Mouse (Mus musculus): ENCODE measurements around the gene Arel1. TPM values are rescaled to one million over a fixed set of nuclear protein-coding genes. Genes with fewer than 3 reads are reported as not detected.

Arel1 gene
- polyA plus RNA-seq, 1 experiment from 2014 or later, result 21.1 TPM

- DNase-seq (ENCODE audit: low spot score), result no peak
- peaks cover 2% of the 10 kb centered on the region for H3K36me3 ChIP-seq (replicated peaks; ENCODE audit: control insufficient read depth, insufficient read depth, low read depth, low read length)
- 89% methylated on average over 5 of the region's 5 CpGs for WGBS
Measured at GRCm38 (mm10) chr12:84924324-84924723, 46.4 kb downstream of the Arel1 start.

DNA sequence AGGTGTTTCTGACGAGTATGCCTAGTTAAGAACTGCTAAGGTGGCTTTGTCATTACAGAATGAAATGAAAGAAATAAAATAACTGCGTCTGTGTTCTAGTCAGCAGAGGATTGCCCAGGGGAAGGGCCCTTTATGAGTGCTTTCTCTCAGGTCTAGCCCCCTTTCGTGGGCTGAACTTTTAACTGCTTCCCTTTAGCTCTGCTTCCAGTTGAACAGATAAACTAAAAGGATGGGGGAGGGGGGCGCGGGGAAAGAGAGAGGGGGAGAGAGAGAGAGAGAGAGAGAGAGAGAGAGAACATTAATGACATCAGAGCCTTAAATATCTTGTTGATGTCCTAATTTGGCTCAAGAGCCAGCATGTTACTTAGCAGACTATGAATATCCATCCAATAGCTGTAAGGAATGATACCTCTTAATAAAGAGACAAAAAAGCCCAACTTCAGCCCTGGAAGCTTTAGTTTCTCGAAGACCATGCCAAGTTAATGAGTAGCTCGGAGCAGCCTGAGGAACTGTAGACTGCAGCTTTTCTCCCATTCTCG, 48.8 kb downstream of the Arel1 start:
- Histone ChIP-seq H3K36me3 (replicated peaks; ENCODE audit: control insufficient read depth, insufficient read depth, low read depth, low read length) (peaks cover 4% of the 10 kb centered on the region; the same call in 1 of the 2 replicates), H3K27ac (replicated peaks; ENCODE audit: low read depth, low read length) (no peak overlapping the region)

More at GRCm38 (mm10) chr12:84924324-84924723, 46.4 kb downstream of the Arel1 start:
- Histone ChIP-seq H3K27me3 (ENCODE audit: control insufficient read depth, insufficient read depth, low read length) (no peaks in the 10 kb centered on the region), H3K4me3 (ENCODE audit: low read depth, low read length) (no peak overlapping the region), H3K4me1 (ENCODE audit: control insufficient read depth, insufficient read depth, low read length) (no peaks in the 10 kb centered on the region), H3K27ac (replicated peaks; ENCODE audit: low read depth, low read length) (no peak overlapping the region), H3K4me2 (ENCODE audit: low read depth, low read length) (no peak overlapping the region), H3K9ac (replicated peaks; ENCODE audit: low read length) (no peak overlapping the region), H3K9me3 (replicated peaks; ENCODE audit: control insufficient read depth, low read length) (no peaks in the 10 kb centered on the region)
- no peak for ATAC-seq (replicated peaks; ENCODE audit: insufficient number of reproducible peaks, low FRiP score, low TSS enrichment, low read depth)

GRCm38 (mm10) chr12:84918809-84919208, 51.9 kb downstream of the Arel1 start:
- WGBS, result 85% methylated on average over 6 of the region's 6 CpGs
- Histone ChIP-seq H3K27ac (replicated peaks; ENCODE audit: low read depth, low read length) (no peak overlapping the region), H3K36me3 (replicated peaks; ENCODE audit: control insufficient read depth, insufficient read depth, low read depth, low read length) (peaks cover 4% of the 10 kb centered on the region; the same call in 1 of the 2 replicates), H3K9me3 (replicated peaks; ENCODE audit: control insufficient read depth, low read length) (no peaks in the 10 kb centered on the region), H3K27me3 (ENCODE audit: control insufficient read depth, insufficient read depth, low read length) (no peaks in the 10 kb centered on the region), H3K9ac (replicated peaks; ENCODE audit: low read length) (no peak overlapping the region), H3K4me1 (ENCODE audit: control insufficient read depth, insufficient read depth, low read length) (peaks cover 7% of the 10 kb centered on the region; the same call in 1 of the 2 replicates), H3K4me2 (ENCODE audit: low read depth, low read length) (no peak overlapping the region), H3K4me3 (ENCODE audit: low read depth, low read length) (no peak overlapping the region)
- ATAC-seq (replicated peaks; ENCODE audit: insufficient number of reproducible peaks, low FRiP score, low TSS enrichment, low read depth) (no peak), DNase-seq (ENCODE audit: low spot score) (no peak)

More for the DNA sequence above, 48.8 kb downstream of the Arel1 start:
- H3K4me2 ChIP-seq (ENCODE audit: low read depth, low read length), result no peak overlapping the region
- no peaks in the 10 kb centered on the region for H3K4me1 ChIP-seq (ENCODE audit: control insufficient read depth, insufficient read depth, low read length)
- no peak overlapping the region for H3K9ac ChIP-seq (replicated peaks; ENCODE audit: low read length)
- H3K9me3 ChIP-seq (replicated peaks; ENCODE audit: control insufficient read depth, low read length), result no peaks in the 10 kb centered on the region
- ATAC-seq (replicated peaks; ENCODE audit: insufficient number of reproducible peaks, low FRiP score, low TSS enrichment, low read depth) (no peak), DNase-seq (ENCODE audit: low spot score) (no peak)
- H3K27me3 ChIP-seq (ENCODE audit: control insufficient read depth, insufficient read depth, low read length), result no peaks in the 10 kb centered on the region
- no peak overlapping the region for H3K4me3 ChIP-seq (ENCODE audit: low read depth, low read length)
- WGBS, result 83% methylated on average over 8 of the region's 8 CpGs

- Histone ChIP-seq H3K36me3 (replicated peaks; ENCODE audit: control insufficient read depth, insufficient read depth, low read depth, low read length) (peaks cover 4% of the 10 kb centered on the region; the same call in 1 of the 2 replicates), H3K4me3 (ENCODE audit: low read depth, low read length) (no peak overlapping the region), H3K9ac (replicated peaks; ENCODE audit: low read length) (no peak overlapping the region), H3K4me1 (ENCODE audit: control insufficient read depth, insufficient read depth, low read length) (peaks cover 7% of the 10 kb centered on the region; the same call in 1 of the 2 replicates), H3K4me2 (ENCODE audit: low read depth, low read length) (no peak overlapping the region), H3K27me3 (ENCODE audit: control insufficient read depth, insufficient read depth, low read length) (no peaks in the 10 kb centered on the region), H3K27ac (replicated peaks; ENCODE audit: low read depth, low read length) (no peak overlapping the region), H3K9me3 (replicated peaks; ENCODE audit: control insufficient read depth, low read length) (no peaks in the 10 kb centered on the region)
- ATAC-seq (replicated peaks; ENCODE audit: insufficient number of reproducible peaks, low FRiP score, low TSS enrichment, low read depth) (no peak), DNase-seq (ENCODE audit: low spot score) (no peak)
- WGBS, result 75% methylated on average over 3 of the region's 3 CpGs
Measured at GRCm38 (mm10) chr12:84917799-84918198, 52.9 kb downstream of the Arel1 start.

GRCm38 (mm10) chr12:84914959-84915358, 55.7 kb downstream of the Arel1 start:
- peaks cover 7% of the 10 kb centered on the region; the same call in 1 of the 2 replicates for H3K4me1 ChIP-seq (ENCODE audit: control insufficient read depth, insufficient read depth, low read length)
- H3K4me2 ChIP-seq (ENCODE audit: low read depth, low read length), result no peak overlapping the region
- peaks cover 2% of the 10 kb centered on the region; the same call in 1 of the 2 replicates for H3K36me3 ChIP-seq (replicated peaks; ENCODE audit: control insufficient read depth, insufficient read depth, low read depth, low read length)
- no peak overlapping the region for H3K27ac ChIP-seq (replicated peaks; ENCODE audit: low read depth, low read length)
- no peaks in the 10 kb centered on the region for H3K27me3 ChIP-seq (ENCODE audit: control insufficient read depth, insufficient read depth, low read length)
- no peaks in the 10 kb centered on the region for H3K9me3 ChIP-seq (replicated peaks; ENCODE audit: control insufficient read depth, low read length)
- no peak for DNase-seq (ENCODE audit: low spot score)
- WGBS, result 93% methylated on average over 5 of the region's 5 CpGs
- no peak overlapping the region for H3K4me3 ChIP-seq (ENCODE audit: low read depth, low read length)
- no peak for ATAC-seq (replicated peaks; ENCODE audit: insufficient number of reproducible peaks, low FRiP score, low TSS enrichment, low read depth)
- H3K9ac ChIP-seq (replicated peaks; ENCODE audit: low read length), result no peak overlapping the region; the same call in 1 of the 2 replicates

DNA sequence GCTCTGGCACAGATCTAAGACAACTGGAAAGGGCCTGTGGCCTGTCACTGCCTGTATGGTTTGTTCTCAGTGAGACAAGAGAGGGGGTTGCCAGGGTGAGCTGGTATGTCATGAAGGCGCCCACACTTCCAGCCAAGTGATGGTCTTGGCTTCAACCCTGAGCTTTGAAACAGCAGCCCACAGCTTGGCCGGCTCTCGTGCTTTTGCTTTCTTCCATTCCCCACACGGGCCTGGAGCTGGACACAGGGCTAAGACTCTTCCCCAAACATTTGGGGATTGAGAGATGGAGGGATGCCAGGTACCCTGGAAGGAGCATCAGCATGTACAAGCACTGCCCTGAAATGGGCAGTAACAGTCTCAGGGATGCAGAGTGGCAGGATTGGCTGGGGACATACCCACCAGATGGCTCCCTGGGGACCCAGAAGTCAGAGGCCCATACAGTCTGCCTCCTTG, 58.0 kb downstream of the Arel1 start:
- Histone ChIP-seq H3K27me3 (ENCODE audit: control insufficient read depth, insufficient read depth, low read length) (no peaks in the 10 kb centered on the region), H3K36me3 (replicated peaks; ENCODE audit: control insufficient read depth, insufficient read depth, low read depth, low read length) (no peaks in the 10 kb centered on the region), H3K9me3 (replicated peaks; ENCODE audit: control insufficient read depth, low read length) (no peaks in the 10 kb centered on the region), H3K4me3 (ENCODE audit: low read depth, low read length) (no peak overlapping the region), H3K9ac (replicated peaks; ENCODE audit: low read length) (no peak overlapping the region), H3K4me1 (ENCODE audit: control insufficient read depth, insufficient read depth, low read length) (peaks cover 9% of the 10 kb centered on the region), H3K4me2 (ENCODE audit: low read depth, low read length) (no peak overlapping the region), H3K27ac (replicated peaks; ENCODE audit: low read depth, low read length) (no peak overlapping the region)
- 90% methylated on average over 4 of the region's 4 CpGs for WGBS
- DNase-seq (ENCODE audit: low spot score), result no peak
- no peak for ATAC-seq (replicated peaks; ENCODE audit: insufficient number of reproducible peaks, low FRiP score, low TSS enrichment, low read depth)

GRCm38 (mm10) chr12:84911640-84912039, 59.1 kb downstream of the Arel1 start:
- WGBS, result 84% methylated on average over 2 of the region's 2 CpGs
- Histone ChIP-seq H3K27me3 (ENCODE audit: control insufficient read depth, insufficient read depth, low read length) (no peaks in the 10 kb centered on the region), H3K9ac (replicated peaks; ENCODE audit: low read length) (no peak overlapping the region), H3K27ac (replicated peaks; ENCODE audit: low read depth, low read length) (no peak overlapping the region), H3K4me2 (ENCODE audit: low read depth, low read length) (no peak overlapping the region), H3K4me3 (ENCODE audit: low read depth, low read length) (no peak overlapping the region), H3K4me1 (ENCODE audit: control insufficient read depth, insufficient read depth, low read length) (peaks cover 10% of the 10 kb centered on the region), H3K9me3 (replicated peaks; ENCODE audit: control insufficient read depth, low read length) (no peaks in the 10 kb centered on the region), H3K36me3 (replicated peaks; ENCODE audit: control insufficient read depth, insufficient read depth, low read depth, low read length) (no peaks in the 10 kb centered on the region)
- ATAC-seq (replicated peaks; ENCODE audit: insufficient number of reproducible peaks, low FRiP score, low TSS enrichment, low read depth), result no peak
- DNase-seq (ENCODE audit: low spot score), result no peak

GRCm38 (mm10) chr12:84910066-84910465, 60.6 kb downstream of the Arel1 start:
- DNase-seq (ENCODE audit: low spot score), result no peak
- ATAC-seq (replicated peaks; ENCODE audit: insufficient number of reproducible peaks, low FRiP score, low TSS enrichment, low read depth), result no peak
- H3K4me3 ChIP-seq (ENCODE audit: low read depth, low read length), result no peak overlapping the region
- no peaks in the 10 kb centered on the region for H3K27me3 ChIP-seq (ENCODE audit: control insufficient read depth, insufficient read depth, low read length)
- no peak overlapping the region for H3K27ac ChIP-seq (replicated peaks; ENCODE audit: low read depth, low read length)
- WGBS, result 92% methylated on average over 4 of the region's 4 CpGs
- no peak overlapping the region for H3K4me2 ChIP-seq (ENCODE audit: low read depth, low read length)
- no peak overlapping the region for H3K9ac ChIP-seq (replicated peaks; ENCODE audit: low read length)
- H3K4me1 ChIP-seq (ENCODE audit: control insufficient read depth, insufficient read depth, low read length), result peaks cover 10% of the 10 kb centered on the region
- H3K9me3 ChIP-seq (replicated peaks; ENCODE audit: control insufficient read depth, low read length), result no peaks in the 10 kb centered on the region
- H3K36me3 ChIP-seq (replicated peaks; ENCODE audit: control insufficient read depth, insufficient read depth, low read depth, low read length), result no peaks in the 10 kb centered on the region

All from embryonic facial prominence, embryonic 11.5 days (tissue).